Mouse (Mus musculus): ENCODE measurements at regions not wholly inside any gene's neighbourhood (a gene's known extent, or its start where the extent isn't known, plus 50 kb on each side); places are given as distances from the start of the nearest gene placed in this dataset.

DNA sequence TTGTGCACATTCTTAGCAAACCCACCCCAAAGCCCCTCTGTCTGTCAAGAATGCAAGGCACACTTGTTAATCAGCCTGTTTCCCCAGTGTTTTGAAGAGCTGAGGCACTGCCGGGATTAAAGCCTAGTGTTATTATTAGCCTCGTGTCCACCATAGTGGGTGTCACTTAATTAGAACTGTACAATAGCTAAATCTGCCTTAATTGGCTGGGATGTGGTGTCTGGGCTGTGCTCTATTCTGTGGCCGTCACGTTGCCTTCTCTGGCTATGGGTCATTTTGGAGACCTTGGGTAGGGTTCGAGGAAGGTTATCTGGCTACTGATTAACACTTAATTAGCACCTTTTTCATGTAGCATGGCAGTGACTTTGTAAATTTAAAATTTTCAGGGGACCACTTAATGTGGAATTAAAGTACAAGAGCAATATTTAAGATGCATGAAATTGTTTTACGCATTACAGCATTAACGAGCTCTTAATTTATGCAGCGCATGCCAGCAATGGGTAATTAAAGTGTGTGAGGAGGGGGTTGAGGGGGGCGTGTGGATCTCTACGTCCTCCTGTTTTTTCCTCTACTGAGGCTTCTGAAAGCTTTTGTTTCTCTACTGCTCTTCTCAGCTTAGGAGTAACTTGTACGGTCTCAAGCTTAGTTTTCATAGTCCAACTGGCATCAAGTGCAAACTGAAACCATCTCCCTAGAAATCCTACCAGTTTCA is 124.5 kb upstream of the Atp6ap2 start:
- no peak for ATAC-seq (ENCODE audit: insufficient number of reproducible peaks, low FRiP score, low TSS enrichment)

DNA sequence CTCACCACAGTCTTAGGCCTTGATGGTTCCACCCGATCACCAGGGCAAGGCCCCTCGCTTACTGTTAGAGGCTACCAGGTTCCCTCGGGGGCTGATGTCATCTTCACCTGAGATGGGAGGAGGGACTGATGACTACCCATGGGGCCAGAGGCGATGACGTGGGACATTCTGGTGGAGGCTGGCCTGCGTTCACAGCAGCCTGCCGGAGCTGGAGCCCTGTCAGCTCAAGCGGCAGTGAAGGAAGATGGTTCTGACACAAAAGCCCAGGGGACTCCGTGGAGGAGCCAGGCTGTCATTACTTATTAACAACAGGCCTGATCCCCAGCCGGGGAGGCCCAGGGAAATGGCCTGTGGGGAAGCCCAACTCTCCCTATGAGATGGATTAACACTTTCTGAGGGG is 121.3 kb upstream of the Atp6ap2 start:
- no peak for ATAC-seq (ENCODE audit: insufficient number of reproducible peaks, low FRiP score, low TSS enrichment)

- ATAC-seq (ENCODE audit: insufficient number of reproducible peaks, low FRiP score, low TSS enrichment), result no peak
These were observed 120.7 kb upstream of the Atp6ap2 start for GRCm38 (mm10) chrX:12466897-12467296.

GRCm38 (mm10) chrX:12467528-12468179 is 119.9 kb upstream of the Atp6ap2 start:
- ATAC-seq (ENCODE audit: insufficient number of reproducible peaks, low FRiP score, low TSS enrichment), result no peak

GRCm38 (mm10) chrX:12472296-12472695 is 115.3 kb upstream of the Atp6ap2 start:
- no peak for ATAC-seq (ENCODE audit: insufficient number of reproducible peaks, low FRiP score, low TSS enrichment)

DNA sequence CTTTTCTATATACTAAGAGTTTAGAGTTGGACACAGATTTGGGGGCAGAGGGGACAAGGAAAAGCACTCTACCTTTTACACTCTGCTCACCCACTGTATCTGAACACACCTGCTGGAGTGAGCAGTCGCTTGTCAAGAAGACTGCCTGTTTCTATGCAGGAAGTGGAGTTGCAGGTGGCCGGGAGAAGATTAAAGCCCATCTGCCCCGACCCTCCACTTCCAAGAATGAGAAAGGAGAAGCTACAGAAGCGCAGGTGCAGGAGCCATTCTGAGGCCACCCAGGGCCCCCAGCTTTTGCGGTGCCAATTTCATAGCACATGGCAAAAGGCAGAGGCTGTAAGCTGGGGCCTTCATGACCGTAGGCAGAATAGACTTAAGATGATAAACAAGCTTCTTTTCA is 108.4 kb upstream of the Atp6ap2 start:
- ATAC-seq (ENCODE audit: insufficient number of reproducible peaks, low FRiP score, low TSS enrichment), result no peak

DNA sequence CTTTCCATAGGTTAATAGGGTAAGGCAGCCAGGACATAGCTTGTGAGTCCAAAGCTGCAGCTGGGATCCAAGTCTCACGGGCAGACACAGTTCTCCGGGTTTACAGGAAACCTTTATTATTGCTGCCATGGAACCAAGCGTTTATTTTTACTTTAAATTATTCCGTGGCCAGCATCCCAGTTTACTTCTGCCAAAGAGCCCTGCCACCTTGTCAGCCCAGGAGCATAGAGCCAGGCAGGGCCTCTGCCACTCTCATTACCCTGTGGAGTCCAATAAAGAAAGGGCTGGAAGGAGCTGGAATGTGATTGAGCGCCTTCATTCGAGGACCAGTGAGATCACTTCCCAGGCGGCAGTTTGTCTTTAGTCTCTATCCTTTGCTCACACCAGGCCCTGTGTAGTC is 96.6 kb upstream of the Atp6ap2 start:
- ATAC-seq (ENCODE audit: insufficient number of reproducible peaks, low FRiP score, low TSS enrichment), result no peak

- no peak for ATAC-seq (ENCODE audit: insufficient number of reproducible peaks, low FRiP score, low TSS enrichment)
These were observed 94.4 kb upstream of the Atp6ap2 start for GRCm38 (mm10) chrX:12493216-12493615.

DNA sequence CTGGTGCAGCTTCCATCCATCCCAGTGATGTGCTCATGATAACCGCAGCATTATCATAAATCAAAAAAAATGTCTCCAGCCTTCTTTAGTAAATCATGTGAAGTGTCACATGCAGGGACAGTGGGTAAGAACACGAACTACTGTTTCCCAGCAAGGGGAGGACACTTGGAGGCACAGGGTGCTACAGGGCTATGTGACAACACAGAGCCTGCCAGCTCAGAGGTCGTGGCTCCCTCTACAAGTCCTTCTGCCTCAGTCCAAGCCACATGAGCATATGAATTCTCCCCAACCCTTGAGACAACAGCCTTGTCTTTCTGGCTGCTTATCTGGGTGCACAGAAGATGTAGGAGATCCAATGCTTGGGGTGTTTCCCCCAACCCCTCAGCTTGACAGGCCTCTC is 93.7 kb upstream of the Atp6ap2 start:
- ATAC-seq (ENCODE audit: insufficient number of reproducible peaks, low FRiP score, low TSS enrichment), result no peak

DNA sequence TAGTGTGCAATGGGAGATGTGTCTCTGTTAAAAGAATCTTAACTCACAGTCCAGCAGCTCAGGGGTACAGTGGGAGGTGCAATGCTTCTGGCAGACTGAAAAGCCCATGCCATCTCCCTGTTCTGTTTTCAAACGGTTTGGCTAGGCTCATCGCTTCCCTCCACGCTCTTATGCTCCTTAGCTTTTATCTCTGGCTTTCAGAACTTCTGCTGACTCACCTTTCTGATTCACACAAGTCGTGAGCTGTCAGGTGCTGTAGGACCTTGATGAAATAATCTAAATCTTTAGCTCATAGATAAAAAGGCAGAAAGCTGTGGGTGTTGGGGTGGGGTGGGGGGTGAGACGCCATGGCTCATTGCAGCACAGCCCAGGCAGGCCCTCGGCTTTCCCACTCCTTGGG is 93.1 kb upstream of the Atp6ap2 start:
- ATAC-seq (ENCODE audit: insufficient number of reproducible peaks, low FRiP score, low TSS enrichment), result no peak

GRCm38 (mm10) chrX:12500601-12501000 is 87.0 kb upstream of the Atp6ap2 start:
- ATAC-seq (ENCODE audit: insufficient number of reproducible peaks, low FRiP score, low TSS enrichment), result no peak

GRCm38 (mm10) chrX:12502364-12502763 is 85.2 kb upstream of the Atp6ap2 start:
- ATAC-seq (ENCODE audit: insufficient number of reproducible peaks, low FRiP score, low TSS enrichment), result no peak

DNA sequence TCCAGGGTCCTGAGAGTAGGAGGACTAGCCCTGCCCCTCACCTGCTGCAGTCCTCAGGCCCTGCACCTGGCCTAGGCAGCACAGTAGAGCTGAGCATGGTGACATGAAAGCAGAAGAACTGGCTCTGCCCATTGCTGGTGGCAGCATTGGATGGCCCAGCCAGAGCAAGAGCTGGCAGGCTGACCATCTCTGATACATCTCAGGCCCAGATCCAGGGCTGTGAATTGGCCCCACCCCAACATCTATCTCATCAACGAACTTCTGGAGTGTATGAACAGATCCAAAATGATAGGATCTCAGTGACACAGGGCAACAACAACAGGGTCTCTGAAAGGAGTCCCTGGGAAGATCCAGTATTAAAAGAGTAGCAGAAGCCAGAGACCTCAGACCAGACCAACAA is 84.0 kb upstream of the Atp6ap2 start:
- no peak for ATAC-seq (ENCODE audit: insufficient number of reproducible peaks, low FRiP score, low TSS enrichment)

GRCm38 (mm10) chrX:12511119-12511518 is 76.5 kb upstream of the Atp6ap2 start:
- no peak for ATAC-seq (ENCODE audit: insufficient number of reproducible peaks, low FRiP score, low TSS enrichment)

DNA sequence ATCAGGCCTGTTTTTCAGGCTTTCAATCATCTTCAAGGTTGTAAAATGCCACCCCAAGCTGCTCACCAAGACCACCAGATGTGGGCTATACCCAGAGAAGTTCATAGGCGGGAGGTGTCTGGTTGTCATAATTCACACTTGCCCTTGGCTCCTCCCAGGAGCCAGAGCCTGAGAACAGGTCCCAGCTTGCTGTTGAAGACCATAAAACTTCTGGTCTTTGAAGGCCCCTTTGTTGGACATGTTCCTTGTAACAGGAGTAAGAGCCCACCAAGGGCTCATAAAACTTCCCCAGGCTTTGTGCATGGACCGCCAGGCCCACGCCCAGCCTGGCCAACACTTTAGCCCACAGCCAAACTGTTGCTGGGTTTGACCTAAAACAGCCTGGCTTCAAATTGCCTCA is 62.6 kb upstream of the Atp6ap2 start:
- no peak for ATAC-seq (ENCODE audit: insufficient number of reproducible peaks, low FRiP score, low TSS enrichment)

- ATAC-seq (ENCODE audit: insufficient number of reproducible peaks, low FRiP score, low TSS enrichment), result no peak
These were observed 56.9 kb upstream of the Atp6ap2 start for GRCm38 (mm10) chrX:12530406-12531311.
